Comparison of ENCODE assay signal across 17 mouse cellular contexts in genomic region chr9:44020001-44020400, GRCm38 (mm10). TPM values are rescaled to one million over a fixed set of nuclear protein-coding genes. Genes with fewer than 3 reads are reported as not detected.
"Had no signal": no experiment of that assay in that cellular context is flagged by ENCODE, and none has a peak within 500 bp of the region (broad histone marks: within the 10 kb centered on the region; RNA-seq: fewer than 3 reads in every experiment).

No protein-coding gene starts in this region.

- ATAC-seq: liver, postnatal 0 days; midbrain, embryonic 15.5 days had no signal

- DNase-seq: kidney, adult 2 months; kidney, postnatal 14 days; liver; liver, embryonic 13.5 days; liver, postnatal 0 days; lung, postnatal 14 days; retina, postnatal 1 day; right cerebral cortex, postnatal 4 days; spleen, adult 18-20 months had no signal

- H3K4me1 ChIP-seq: kidney, embryonic 15.5 days; limb, embryonic 12.5 days; liver, embryonic 13.5 days; lung, embryonic 15.5 days; megakaryocyte, embryonic 14.5 days; midbrain, embryonic 15.5 days; neural tube, embryonic 13.5 days had no signal

- H3K4me3 ChIP-seq: kidney, embryonic 15.5 days; limb, embryonic 12.5 days; liver, embryonic 13.5 days; lung, embryonic 15.5 days; megakaryocyte, embryonic 14.5 days; midbrain, embryonic 15.5 days; neural tube, embryonic 13.5 days had no signal

- H3K27ac ChIP-seq: kidney, embryonic 15.5 days; limb, embryonic 12.5 days; liver, embryonic 13.5 days; lung, embryonic 15.5 days; macrophage; midbrain, embryonic 15.5 days; neural tube, embryonic 13.5 days had no signal

- H3K36me3 ChIP-seq: kidney, embryonic 15.5 days; limb, embryonic 12.5 days; liver, embryonic 13.5 days; lung, embryonic 15.5 days; midbrain, embryonic 15.5 days; neural tube, embryonic 13.5 days had no signal

- H3K27me3 ChIP-seq: kidney, embryonic 15.5 days; limb, embryonic 12.5 days; liver, embryonic 13.5 days; lung, embryonic 15.5 days; midbrain, embryonic 15.5 days; neural tube, embryonic 13.5 days had no signal

RNA-seq across cellular contexts. Expression of gene Thy1, which starts 23.2 kb away (rescaled TPM):
- polyA plus RNA-seq: limb, embryonic 12.5 days; midbrain, embryonic 11.5 days had no signal
